Mouse (Mus musculus): ENCODE data around the gene Nsfl1c. TPM values are rescaled to one million over a fixed set of nuclear protein-coding genes. Genes with fewer than 3 reads are reported as not detected.
A peak's percentile ranks its signal among the peaks of the same experiment; 100 is the strongest.

Nsfl1c gene
- polyA plus RNA-seq, 1 experiment from 2014 or later, result 100 TPM

GRCm38 (mm10) chr2:151529169-151529568 lies 35.2 kb downstream of the Nsfl1c start:
- Histone ChIP-seq H3K4me1 (ENCODE audit: insufficient read depth, low read depth, low read length) (peaks cover 3% of the 10 kb centered on the region; the same call in 1 of the 2 replicates), H3K36me3 (ENCODE audit: insufficient read depth, low read length) (no peaks in the 10 kb centered on the region), H3K4me2 (replicated peaks; ENCODE audit: low read depth, low read length) (no peak overlapping the region), H3K27me3 (replicated peaks; ENCODE audit: insufficient read depth, low read length) (no peaks in the 10 kb centered on the region), H3K9me3 (ENCODE audit: low read length) (no peaks in the 10 kb centered on the region), H3K4me3 (ENCODE audit: low read depth, low read length) (no peak overlapping the region), H3K27ac (ENCODE audit: low read length) (no peak overlapping the region), H3K9ac (replicated peaks; ENCODE audit: low read depth) (no peak overlapping the region)
- ATAC-seq, result no peak
- TF ChIP-seq CTCF (IDR thresholded peaks at IDR 0.05) (no peak), EP300 (IDR thresholded peaks at IDR 0.05) (no peak)
- no peak for DNase-seq (ENCODE audit: low spot score)

- peak; percentile 50 for TF ChIP-seq CTCF (IDR thresholded peaks at IDR 0.05)
- peak; percentile 94 for TF ChIP-seq EP300 (IDR thresholded peaks at IDR 0.05)
These were observed 36.6 kb downstream of the Nsfl1c start for GRCm38 (mm10) chr2:151530378-151531230.

GRCm38 (mm10) chr2:151533632-151534031 lies 39.6 kb downstream of the Nsfl1c start:
- peak; percentile 54 for DNase-seq (ENCODE audit: low spot score)
- Histone ChIP-seq H3K4me2 (replicated peaks; ENCODE audit: low read depth, low read length) (no peak overlapping the region), H3K27ac (ENCODE audit: low read length) (no peak overlapping the region), H3K9me3 (ENCODE audit: low read length) (no peaks in the 10 kb centered on the region), H3K9ac (replicated peaks; ENCODE audit: low read depth) (no peak overlapping the region), H3K4me3 (ENCODE audit: low read depth, low read length) (no peak overlapping the region), H3K4me1 (ENCODE audit: insufficient read depth, low read depth, low read length) (peaks cover 12% of the 10 kb centered on the region; the same call in 1 of the 2 replicates), H3K27me3 (replicated peaks; ENCODE audit: insufficient read depth, low read length) (no peaks in the 10 kb centered on the region), H3K36me3 (ENCODE audit: insufficient read depth, low read length) (no peaks in the 10 kb centered on the region)
- WGBS, result 64% methylated on average over 6 of the region's 6 CpGs
- TF ChIP-seq EP300 (IDR thresholded peaks at IDR 0.05), result peak; percentile 63
- TF ChIP-seq CTCF (IDR thresholded peaks at IDR 0.05), result no peak
- peak; percentile 51 for ATAC-seq

More at GRCm38 (mm10) chr2:151530378-151531230, 36.6 kb downstream of the Nsfl1c start:
- H3K9ac ChIP-seq (replicated peaks; ENCODE audit: low read depth), result no peak overlapping the region
- no peak overlapping the region for H3K4me3 ChIP-seq (ENCODE audit: low read depth, low read length)
- DNase-seq (ENCODE audit: low spot score) (peak; percentile 50), ATAC-seq (peak; percentile 61)
- H3K27me3 ChIP-seq (replicated peaks; ENCODE audit: insufficient read depth, low read length), result no peaks in the 10 kb centered on the region
- 21% methylated on average over 8 of the region's 8 CpGs for WGBS
- H3K9me3 ChIP-seq (ENCODE audit: low read length), result no peaks in the 10 kb centered on the region
- H3K4me2 ChIP-seq (replicated peaks; ENCODE audit: low read depth, low read length), result no peak overlapping the region
- no peaks in the 10 kb centered on the region for H3K36me3 ChIP-seq (ENCODE audit: insufficient read depth, low read length)
- peak overlapping the region; percentile 66 for H3K27ac ChIP-seq (ENCODE audit: low read length)
- H3K4me1 ChIP-seq (ENCODE audit: insufficient read depth, low read depth, low read length), result peaks cover 3% of the 10 kb centered on the region; the same call in 1 of the 2 replicates

GRCm38 (mm10) chr2:151535961-151536617 lies 42.1 kb downstream of the Nsfl1c start:
- Histone ChIP-seq H3K4me3 (ENCODE audit: low read depth, low read length) (no peak overlapping the region), H3K27ac (ENCODE audit: low read length) (peak overlapping the region; percentile 84), H3K27me3 (replicated peaks; ENCODE audit: insufficient read depth, low read length) (no peaks in the 10 kb centered on the region), H3K36me3 (ENCODE audit: insufficient read depth, low read length) (no peaks in the 10 kb centered on the region), H3K4me1 (ENCODE audit: insufficient read depth, low read depth, low read length) (peaks cover 8% of the 10 kb centered on the region; the same call in 1 of the 2 replicates), H3K4me2 (replicated peaks; ENCODE audit: low read depth, low read length) (peak overlapping the region; percentile 34; the same call in 1 of the 2 replicates), H3K9ac (replicated peaks; ENCODE audit: low read depth) (no peak overlapping the region), H3K9me3 (ENCODE audit: low read length) (no peaks in the 10 kb centered on the region)
- DNase-seq (ENCODE audit: low spot score), result peak; percentile 48
- ATAC-seq, result peak; percentile 56
- TF ChIP-seq CTCF (IDR thresholded peaks at IDR 0.05) (no peak), EP300 (IDR thresholded peaks at IDR 0.05) (no peak)
- 23% methylated on average over 1 of the region's 1 CpGs for WGBS

DNA sequence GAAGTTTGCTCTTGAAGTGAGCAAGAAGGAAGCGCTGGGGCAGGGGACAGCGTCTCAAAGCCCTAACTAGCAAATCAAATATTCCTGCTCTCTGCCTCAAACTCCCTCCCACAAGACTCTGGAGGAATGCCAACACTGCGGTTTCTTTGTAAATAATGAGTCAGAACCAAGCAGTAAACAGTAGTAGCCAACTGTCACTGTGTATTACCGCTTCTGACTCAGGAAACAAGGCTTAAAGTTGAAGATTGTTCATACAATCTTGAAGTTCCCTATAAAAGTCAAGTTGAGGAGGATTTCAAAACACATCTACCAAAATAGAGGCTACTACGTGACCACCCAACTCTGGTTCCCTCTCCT lies 42.6 kb downstream of the Nsfl1c start:
- H3K9me3 ChIP-seq (ENCODE audit: low read length), result no peaks in the 10 kb centered on the region
- H3K36me3 ChIP-seq (ENCODE audit: insufficient read depth, low read length), result no peaks in the 10 kb centered on the region
- H3K4me3 ChIP-seq (ENCODE audit: low read depth, low read length), result no peak overlapping the region
- TF ChIP-seq EP300 (IDR thresholded peaks at IDR 0.05), result peak; percentile 86
- TF ChIP-seq CTCF (IDR thresholded peaks at IDR 0.05), result no peak
- WGBS, result 8% methylated on average over 5 of the region's 5 CpGs
- peak; percentile 91 for DNase-seq (ENCODE audit: low spot score)
- no peak overlapping the region for H3K9ac ChIP-seq (replicated peaks; ENCODE audit: low read depth)
- H3K27me3 ChIP-seq (replicated peaks; ENCODE audit: insufficient read depth, low read length), result no peaks in the 10 kb centered on the region
- H3K27ac ChIP-seq (ENCODE audit: low read length), result peak overlapping the region; percentile 84
- peak; percentile 87 for ATAC-seq
- peaks cover 11% of the 10 kb centered on the region; the same call in 1 of the 2 replicates for H3K4me1 ChIP-seq (ENCODE audit: insufficient read depth, low read depth, low read length)
- H3K4me2 ChIP-seq (replicated peaks; ENCODE audit: low read depth, low read length), result peak overlapping the region; percentile 34; the same call in 1 of the 2 replicates

DNA sequence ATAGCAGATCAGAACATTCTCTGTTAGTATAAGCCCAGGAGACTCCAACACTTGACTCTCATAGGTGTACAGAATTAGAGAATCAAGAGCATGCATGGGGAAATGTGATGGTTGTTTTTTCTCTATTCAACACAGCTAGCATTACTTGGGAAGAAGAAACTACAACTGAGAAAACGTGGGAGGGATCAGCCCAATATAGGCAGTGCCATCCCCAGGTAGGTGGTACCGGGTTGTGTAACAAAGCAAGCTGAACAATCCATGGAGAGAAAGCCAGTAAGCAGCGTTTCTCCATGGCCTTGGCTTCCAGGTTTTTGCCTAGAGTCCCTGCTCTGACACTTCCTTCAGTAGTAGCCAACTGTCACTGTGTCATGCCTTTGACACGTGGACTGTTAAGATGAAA lies 44.7 kb downstream of the Nsfl1c start:
- Histone ChIP-seq H3K9me3 (ENCODE audit: low read length) (no peaks in the 10 kb centered on the region), H3K27ac (ENCODE audit: low read length) (no peak overlapping the region), H3K9ac (replicated peaks; ENCODE audit: low read depth) (no peak overlapping the region), H3K4me2 (replicated peaks; ENCODE audit: low read depth, low read length) (no peak overlapping the region), H3K27me3 (replicated peaks; ENCODE audit: insufficient read depth, low read length) (no peaks in the 10 kb centered on the region), H3K4me3 (ENCODE audit: low read depth, low read length) (no peak overlapping the region), H3K36me3 (ENCODE audit: insufficient read depth, low read length) (no peaks in the 10 kb centered on the region), H3K4me1 (ENCODE audit: insufficient read depth, low read depth, low read length) (peaks cover 16% of the 10 kb centered on the region; the same call in 1 of the 2 replicates)
- no peak for DNase-seq (ENCODE audit: low spot score)
- no peak for ATAC-seq
- WGBS, result 65% methylated on average over 4 of the region's 4 CpGs
- TF ChIP-seq EP300 (IDR thresholded peaks at IDR 0.05) (no peak), CTCF (IDR thresholded peaks at IDR 0.05) (no peak)

All from lung, postnatal 0 days (tissue).